Mouse (Mus musculus): ENCODE data around the gene Foxp1.

Foxp1 gene

DNA sequence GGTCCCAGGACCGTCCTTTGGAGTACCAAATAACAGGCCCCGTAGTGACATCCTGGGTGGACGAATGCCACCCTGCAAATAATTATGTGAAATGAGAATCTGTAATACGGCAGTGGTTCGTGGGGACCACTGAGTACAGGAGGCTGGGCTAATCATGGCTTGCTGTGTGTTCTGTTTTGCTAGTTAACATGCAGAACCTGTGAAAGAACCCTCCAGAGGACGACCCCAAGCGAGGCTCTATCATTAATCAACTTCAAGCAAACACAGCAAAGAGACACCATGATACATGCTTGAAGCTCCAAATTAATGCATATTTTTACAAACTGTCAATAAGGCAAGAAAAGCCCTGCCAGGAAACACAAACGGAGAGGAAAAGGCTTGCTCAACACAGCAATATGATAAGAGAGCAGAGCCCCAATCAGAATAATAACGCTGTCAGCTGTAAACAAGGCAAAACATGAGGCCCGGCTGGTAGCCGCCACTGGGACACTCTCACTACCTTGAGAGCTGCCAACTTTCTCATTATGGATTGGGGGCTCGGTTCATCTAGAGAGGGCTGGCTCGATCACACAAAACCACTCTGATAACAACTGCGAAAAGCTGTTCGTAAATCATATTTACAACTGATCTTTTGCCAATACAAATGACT is 591.7 kb downstream of the Foxp1 start:
- no peak for DNase-seq (ENCODE audit: low read depth in 1 of 2, low spot score in 2 of 2)

DNA sequence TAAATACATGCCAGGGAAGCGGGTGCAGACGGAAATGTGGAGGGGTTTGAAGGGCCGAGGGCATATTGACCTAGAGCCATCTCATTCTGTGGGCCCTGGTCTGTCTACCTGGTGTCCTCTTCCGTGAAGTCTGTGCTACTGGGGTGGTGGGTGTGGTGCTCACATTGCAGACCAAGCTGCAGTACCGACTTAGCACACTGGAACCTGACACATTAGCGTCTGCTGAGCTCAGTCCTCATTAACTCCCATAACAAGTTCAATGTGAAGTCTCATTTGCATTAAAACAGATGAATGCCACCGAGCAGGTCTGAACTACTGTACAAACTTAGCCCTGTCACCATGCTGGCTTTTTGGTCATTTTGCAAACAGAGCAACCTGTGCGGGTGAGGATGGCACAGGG is 594.2 kb downstream of the Foxp1 start:
- DNase-seq (ENCODE audit: low read depth in 1 of 2, low spot score in 2 of 2), result no peak

DNA sequence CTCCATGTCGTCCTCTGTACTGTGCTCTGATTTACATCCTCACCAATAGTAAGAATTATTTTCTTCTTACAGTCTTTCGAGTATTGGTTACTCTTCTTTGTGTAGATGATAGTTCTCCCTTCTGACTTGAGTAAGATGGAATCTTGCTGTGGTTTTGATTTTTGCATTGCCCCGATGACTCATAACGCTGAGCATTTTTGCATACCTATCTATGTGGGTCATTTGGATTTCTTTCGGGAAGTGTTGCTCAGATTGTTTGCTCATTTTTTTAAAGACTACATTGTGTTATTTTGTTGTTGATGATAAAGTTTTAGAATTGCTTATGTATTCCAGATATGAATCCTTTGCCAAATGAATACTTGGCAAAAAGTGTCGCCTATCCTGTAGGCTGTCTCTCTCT is 621.3 kb downstream of the Foxp1 start:
- no peak for DNase-seq (ENCODE audit: low read depth in 1 of 2, low spot score in 2 of 2)

DNA sequence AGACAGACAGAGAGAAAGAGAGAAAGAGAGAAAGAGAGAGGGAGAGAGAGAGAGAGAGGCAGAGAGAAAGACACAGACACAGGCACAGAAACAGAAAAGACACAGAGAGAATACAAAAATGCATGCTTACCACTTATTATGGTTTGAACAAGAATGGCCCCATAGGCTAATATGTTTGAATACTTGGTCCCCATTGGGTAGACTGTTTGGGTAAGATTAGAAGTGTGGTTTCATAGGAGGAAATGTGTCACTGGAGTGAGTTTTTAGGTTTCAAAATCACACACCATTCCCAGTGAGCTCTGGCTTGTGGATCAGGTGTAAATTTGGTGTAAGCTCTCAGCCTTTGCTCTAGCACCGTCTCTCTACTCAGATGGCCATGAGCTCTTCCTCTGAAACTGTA is 644.3 kb downstream of the Foxp1 start:
- DNase-seq (ENCODE audit: low read depth in 1 of 2, low spot score in 2 of 2), result no peak

DNA sequence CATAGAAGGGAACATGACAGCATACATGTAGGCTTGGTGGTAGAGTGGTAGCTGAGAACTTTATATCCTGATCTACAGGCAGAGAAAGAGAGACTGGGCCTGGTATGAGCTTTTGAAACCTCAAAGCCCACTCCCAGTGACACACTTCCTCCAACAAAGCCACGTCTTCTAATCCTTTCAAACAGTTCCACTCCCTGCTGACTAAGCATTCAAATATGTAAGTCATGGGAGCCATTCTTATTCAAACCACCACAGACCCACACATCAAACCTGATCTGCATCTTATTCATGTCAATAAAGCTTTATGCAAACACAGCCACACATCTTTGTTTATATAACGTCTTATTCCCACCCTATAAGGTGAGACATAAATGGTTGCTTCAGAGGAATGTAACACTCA is 646.1 kb downstream of the Foxp1 start:
- DNase-seq (ENCODE audit: low read depth in 1 of 2, low spot score in 2 of 2), result no peak

All from monocyte, adult 2 months (primary cell).